Mouse (Mus musculus) frontal cortex, postnatal 10 days (tissue): Measurements from ENCODE around the gene Slamf6.

Experiments
- DNase-seq, 2 experiments: peaks; one replicate each; pipeline ENCODE4 v3.0.0; 2022; ENCODE audit warnings: low spot score in 2 of 2, mixed read lengths in 1 of 2

The Slamf6 gene

DNA sequence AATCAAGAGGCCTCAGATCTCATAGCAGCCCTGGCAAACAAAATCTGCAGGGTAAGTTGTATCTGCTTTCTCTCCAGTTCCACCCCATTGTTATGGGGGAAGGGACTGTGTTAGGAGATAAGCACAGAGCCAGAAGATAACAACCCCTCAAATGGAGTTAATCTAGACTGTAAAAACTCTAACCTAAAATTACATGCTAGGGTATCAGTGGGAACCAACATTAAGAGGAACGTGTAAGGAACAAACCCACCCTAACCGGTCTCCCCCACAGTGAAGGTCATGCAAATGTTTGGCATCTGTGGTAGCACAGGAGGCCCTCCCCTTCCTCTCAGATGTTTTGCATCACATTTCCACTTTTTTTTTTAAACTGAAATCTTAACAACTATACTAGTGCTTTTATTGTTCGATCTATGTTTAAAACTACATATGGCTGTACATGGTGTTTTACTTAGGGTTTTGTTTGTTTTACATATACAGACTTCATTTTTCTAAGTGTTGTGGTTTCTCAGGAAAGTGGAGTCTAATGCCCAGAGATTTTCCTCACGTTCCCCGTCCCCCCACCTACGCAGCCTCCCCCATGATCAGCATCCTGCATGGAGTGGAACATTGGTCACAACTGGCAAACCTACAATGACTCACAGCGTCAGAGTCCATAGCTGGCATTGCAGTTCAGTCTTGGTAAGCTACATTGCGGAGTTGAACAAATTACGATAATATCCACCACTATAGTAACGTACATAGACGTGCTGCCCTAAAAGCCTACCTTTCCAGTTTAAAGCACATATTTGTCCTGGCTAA, 77.8 kb downstream of the Slamf6 start:
- no peak for DNase-seq

DNA sequence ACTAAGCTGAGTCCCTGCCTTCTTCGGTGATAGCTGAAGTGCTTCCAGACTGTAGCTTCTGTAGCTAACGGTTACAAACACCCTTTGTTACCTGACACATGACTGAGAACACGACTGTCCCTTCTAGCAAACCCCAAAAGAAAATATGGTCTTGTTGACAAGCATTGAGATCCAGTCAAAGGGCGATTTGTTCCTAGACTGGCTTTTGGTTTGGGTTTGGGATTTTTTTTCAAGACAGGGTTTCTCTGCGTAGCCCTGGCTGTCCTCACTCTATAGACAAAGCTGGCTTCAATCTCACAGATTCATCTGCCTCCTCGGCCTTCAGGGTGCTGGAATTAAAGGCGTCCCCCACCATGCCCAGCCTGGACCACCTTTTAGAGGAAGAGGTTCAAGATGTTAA, 79.4 kb downstream of the Slamf6 start:
- DNase-seq: no peak

DNA sequence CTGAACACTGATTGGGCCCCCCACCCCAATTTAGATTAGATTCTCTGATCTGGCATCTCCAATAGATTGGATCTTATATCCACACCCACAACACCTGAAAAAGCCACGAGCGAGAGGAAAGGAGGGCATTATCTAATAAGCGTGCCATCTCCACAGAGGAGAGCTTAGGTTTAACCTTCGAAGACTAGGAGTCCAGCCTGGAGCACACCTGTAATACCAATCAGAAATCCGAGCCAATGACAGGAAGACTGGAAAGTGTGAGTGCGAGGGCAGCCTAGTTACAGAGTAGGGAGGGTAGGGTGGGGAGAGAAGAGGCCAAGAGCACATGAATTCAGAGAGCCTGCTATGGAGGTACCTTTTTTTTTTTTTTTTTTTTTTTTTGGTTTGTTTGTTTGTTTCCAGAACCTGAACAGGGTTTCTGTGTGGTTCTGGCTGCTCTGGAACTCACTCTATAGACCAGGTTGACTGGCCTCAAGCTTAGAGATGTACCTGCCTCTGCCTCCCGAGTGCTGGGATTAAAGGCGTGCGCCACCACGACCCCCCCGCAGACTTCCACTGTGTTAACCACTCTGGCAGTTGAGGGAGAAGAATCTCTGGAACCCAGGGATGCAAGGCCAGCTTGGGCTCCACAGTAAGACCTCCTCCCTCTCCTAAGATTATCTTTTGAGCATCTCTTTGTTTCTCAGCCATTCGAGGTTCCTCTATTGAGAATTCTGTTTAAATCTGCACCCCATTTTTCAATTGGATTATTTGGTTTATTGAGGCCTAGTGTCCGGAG, 81.7 kb downstream of the Slamf6 start:
- no peak for DNase-seq

DNA sequence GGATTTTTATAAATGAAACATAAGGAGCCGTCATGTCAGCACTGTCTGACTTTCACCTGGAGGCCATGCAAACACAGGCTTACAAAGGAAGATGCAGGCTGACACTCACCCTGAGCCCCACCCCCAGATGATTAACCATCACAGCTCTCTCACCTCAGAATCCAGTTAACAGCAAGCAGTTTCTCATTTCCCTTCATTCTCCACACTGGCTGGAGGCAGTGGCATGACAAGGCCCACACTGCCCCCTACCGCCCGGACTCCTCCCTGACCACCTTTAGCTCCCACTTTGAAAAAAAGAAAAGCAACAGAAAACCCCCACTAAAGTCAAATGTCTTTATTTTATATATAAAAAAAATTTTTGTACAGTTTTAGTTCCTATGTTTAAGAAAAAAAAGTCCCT, 83.3 kb downstream of the Slamf6 start:
- peak in 1 of 2 experiments; percentile 56 for DNase-seq

DNA sequence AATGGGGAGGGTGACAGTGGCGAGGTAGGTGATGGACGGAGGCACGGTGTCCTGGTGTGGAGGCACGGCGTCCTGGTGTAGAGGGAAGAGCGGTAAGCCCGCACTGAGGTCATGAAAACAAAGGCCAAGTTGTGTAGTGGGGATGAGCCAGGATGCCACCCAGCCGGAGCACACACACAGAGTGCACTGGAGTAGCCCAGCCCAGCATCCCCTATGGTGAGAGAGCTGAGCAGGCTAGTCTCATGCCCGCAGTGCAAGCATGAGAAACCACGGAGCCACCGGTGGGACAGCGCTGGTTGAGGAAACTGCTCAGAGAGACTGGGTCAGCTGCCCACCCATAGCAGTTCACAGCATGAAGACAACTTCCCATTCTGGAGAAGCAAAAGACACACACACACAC, 84.3 kb downstream of the Slamf6 start:
- peak in 1 of 2 experiments; percentile 8 for DNase-seq
